Mouse (Mus musculus): ENCODE measurements around the gene Gm20431. TPM values are rescaled to one million over a fixed set of nuclear protein-coding genes. Genes with fewer than 3 reads are reported as not detected.

Gm20431 gene
- total RNA-seq, 2 experiments from 2014 or later: 16.1 TPM; not detected in 1

- no peak for ATAC-seq (replicated peaks; ENCODE audit: low FRiP score, low TSS enrichment, poor library complexity, severe bottlenecking)
These were observed 29.1 kb upstream of the Gm20431 start for GRCm38 (mm10) chr2:167690219-167690961.

GRCm38 (mm10) chr2:167689501-167690218 lies 28.4 kb upstream of the Gm20431 start, which contains the start of gene Tmem189:
TSS of gene Tmem189 (minus strand) at chr2:167689822.
- ATAC-seq (replicated peaks; ENCODE audit: low FRiP score, low TSS enrichment, poor library complexity, severe bottlenecking): peak; percentile 36

DNA sequence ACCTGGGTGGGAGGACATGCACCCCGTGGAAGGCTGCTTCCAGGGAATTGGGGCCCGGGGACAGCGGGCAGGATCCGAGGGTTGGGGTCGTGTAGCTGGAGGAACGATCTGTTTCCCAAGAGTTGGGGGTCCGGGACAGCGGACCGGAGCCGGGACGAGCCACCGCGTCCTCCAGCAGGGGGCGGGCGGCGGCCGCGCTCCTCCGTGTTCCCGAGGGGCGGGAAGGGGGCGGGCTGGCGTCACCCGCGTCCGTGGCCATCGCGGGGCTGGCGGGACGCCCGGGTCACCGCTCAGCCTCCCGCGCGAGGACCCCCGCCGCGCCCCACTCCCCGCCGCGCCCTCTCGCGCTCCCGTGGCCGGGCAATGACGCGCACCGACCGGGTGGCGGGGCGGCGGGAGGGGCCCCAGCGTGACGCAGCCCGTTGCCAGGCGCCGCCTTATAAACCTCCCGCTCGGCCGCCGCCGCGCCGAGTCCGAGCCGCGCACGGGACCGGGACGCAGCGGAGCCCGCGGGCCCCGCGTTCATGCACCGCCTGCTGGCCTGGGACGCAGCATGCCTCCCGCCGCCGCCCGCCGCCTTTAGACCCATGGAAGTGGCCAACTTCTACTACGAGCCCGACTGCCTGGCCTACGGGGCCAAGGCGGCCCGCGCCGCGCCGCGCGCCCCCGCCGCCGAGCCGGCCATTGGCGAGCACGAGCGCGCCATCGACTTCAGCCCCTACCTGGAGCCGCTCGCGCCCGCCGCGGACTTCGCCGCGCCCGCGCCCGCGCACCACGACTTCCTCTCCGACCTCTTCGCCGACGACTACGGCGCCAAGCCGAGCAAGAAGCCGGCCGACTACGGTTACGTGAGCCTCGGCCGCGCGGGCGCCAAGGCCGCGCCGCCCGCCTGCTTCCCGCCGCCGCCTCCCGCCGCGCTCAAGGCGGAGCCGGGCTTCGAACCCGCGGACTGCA lies 27.5 kb upstream of the Gm20431 start, which contains the start of gene Cebpb:
TSS of gene Cebpb (plus strand) at position 418 of the 954 bp plus-strand sequence.
- ATAC-seq (replicated peaks; ENCODE audit: low FRiP score, low TSS enrichment, poor library complexity, severe bottlenecking): peak; percentile 37

- ATAC-seq (replicated peaks; ENCODE audit: low FRiP score, low TSS enrichment, poor library complexity, severe bottlenecking): no peak
These were observed 26.8 kb upstream of the Gm20431 start for GRCm38 (mm10) chr2:167688126-167688497.

DNA sequence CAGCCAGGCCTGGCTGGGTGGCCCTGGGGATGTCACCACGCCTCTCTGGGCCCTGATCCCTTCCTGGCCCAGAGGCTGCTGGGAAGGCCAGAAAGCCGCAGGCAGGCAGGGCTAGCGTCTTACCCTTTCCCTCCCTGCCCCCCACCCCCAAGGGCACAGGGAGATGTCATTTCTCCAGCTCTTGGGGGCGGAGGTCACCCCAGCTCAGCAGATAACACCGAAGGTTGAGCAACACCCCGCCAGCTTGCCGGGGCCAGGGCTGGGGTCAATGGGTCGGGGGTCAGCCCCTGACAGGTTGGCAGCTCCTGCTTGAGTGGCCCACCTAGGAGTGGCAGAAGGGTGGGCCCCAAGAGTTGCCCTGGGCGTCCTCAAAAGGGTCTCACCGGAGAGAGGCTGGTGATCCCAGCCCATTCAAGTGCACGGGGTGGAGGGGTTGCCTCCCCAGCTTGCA lies 26.4 kb upstream of the Gm20431 start:
- ATAC-seq (replicated peaks; ENCODE audit: low FRiP score, low TSS enrichment, poor library complexity, severe bottlenecking): no peak

GRCm38 (mm10) chr2:167687250-167687586 lies 25.9 kb upstream of the Gm20431 start:
- no peak for ATAC-seq (replicated peaks; ENCODE audit: low FRiP score, low TSS enrichment, poor library complexity, severe bottlenecking)

DNA sequence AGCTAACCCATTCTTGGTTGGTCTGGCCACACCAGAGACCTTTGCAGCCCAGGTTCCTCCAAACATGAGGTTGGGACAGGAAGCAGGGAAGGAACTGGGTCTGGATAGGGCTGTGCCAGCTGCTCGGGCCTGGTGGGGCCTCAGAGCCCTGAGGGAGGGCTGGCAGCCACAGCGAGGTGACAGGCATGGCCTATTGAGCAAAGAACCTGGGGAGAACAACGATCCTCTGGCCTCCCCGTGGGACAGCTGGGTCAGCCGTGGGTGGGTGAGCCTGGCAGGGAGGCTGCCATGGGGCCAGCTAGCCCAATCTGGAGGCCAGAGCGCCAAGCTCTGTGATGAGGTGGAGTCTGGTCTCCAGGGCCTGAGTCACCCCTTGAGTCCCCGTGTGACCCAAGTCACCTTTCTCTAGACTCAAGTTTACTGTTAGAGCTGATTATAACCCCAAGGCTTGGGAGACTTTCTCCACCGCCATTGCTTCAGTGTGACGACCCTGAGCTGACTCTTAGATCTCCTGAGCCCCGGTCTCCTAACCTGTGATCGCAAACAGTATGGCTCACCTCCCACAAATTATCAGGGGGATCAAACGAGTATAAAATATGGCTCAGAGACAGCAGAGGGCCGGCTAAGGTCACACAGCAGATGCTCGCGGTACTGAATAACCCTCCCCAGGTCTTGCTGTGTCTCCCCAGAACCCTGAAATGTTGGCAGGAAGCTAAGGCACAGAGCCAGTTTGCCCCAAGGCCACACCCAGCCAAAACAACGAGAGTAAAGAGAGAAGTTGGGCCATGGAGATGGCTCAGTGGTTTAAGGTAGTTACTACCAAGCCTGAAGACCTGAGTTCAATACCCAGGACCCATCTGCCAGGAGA lies 25.3 kb upstream of the Gm20431 start:
- no peak for ATAC-seq (replicated peaks; ENCODE audit: low FRiP score, low TSS enrichment, poor library complexity, severe bottlenecking)

- ATAC-seq (replicated peaks; ENCODE audit: low FRiP score, low TSS enrichment, poor library complexity, severe bottlenecking): no peak
These were observed 24.6 kb upstream of the Gm20431 start for GRCm38 (mm10) chr2:167685865-167686264.

GRCm38 (mm10) chr2:167685137-167685536 lies 23.8 kb upstream of the Gm20431 start:
- ATAC-seq (replicated peaks; ENCODE audit: low FRiP score, low TSS enrichment, poor library complexity, severe bottlenecking): peak; percentile 46

DNA sequence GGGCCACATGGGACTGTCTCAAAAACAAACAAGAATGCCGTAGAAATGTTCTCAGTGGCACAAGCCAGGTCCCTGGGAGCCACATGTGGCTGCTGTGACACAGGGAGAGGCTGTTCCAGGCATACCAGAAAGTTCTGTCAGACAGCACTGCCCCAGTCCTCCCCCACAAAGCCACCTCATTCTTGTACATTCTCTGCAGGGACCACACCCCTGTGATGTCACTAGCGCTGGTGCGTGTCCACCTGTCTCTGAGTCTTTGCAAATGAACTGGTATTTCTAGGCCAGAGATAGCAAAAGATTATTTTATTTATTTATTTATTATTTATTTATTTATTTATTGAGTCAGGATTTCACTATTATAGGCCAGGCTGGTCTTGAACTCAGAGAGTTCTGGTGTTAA lies 22.4 kb upstream of the Gm20431 start:
- no peak for ATAC-seq (replicated peaks; ENCODE audit: low FRiP score, low TSS enrichment, poor library complexity, severe bottlenecking)

- ATAC-seq (replicated peaks; ENCODE audit: low FRiP score, low TSS enrichment, poor library complexity, severe bottlenecking): 0 out of 2 replicates have a peak, but pooled peaks have one; percentile 39
These were observed 19.4 kb upstream of the Gm20431 start for GRCm38 (mm10) chr2:167680657-167681056.

GRCm38 (mm10) chr2:167679902-167680430 lies 18.7 kb upstream of the Gm20431 start:
- peak; percentile 79 for ATAC-seq (replicated peaks; ENCODE audit: low FRiP score, low TSS enrichment, poor library complexity, severe bottlenecking)

DNA sequence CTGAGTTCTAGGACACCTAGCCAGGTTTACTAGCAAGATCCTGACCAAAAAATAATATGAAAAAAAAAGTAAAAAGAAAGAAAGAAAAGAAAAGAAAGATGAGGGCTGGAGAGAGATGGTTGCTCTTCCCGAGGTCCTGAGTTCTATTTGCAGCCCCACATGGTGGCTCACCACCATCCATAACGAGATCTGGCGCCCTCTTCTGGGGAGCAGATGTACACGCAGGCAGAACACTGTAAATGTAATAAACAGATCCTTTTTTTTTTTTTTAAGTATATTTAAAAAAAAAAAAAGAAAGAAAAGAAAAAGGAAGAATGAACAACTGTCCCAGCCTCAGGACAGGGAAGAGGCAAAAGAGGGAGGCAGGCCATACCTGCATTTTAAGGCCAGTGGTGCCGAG lies 17.3 kb upstream of the Gm20431 start:
- no peak for ATAC-seq (replicated peaks; ENCODE audit: low FRiP score, low TSS enrichment, poor library complexity, severe bottlenecking)

GRCm38 (mm10) chr2:167675120-167675909 lies 14.0 kb upstream of the Gm20431 start:
- peak; percentile 51; the same call in 1 of the 2 replicates for ATAC-seq (replicated peaks; ENCODE audit: low FRiP score, low TSS enrichment, poor library complexity, severe bottlenecking)

GRCm38 (mm10) chr2:167672212-167672685 lies 11.0 kb upstream of the Gm20431 start:
- peak; percentile 86 for ATAC-seq (replicated peaks; ENCODE audit: low FRiP score, low TSS enrichment, poor library complexity, severe bottlenecking)

DNA sequence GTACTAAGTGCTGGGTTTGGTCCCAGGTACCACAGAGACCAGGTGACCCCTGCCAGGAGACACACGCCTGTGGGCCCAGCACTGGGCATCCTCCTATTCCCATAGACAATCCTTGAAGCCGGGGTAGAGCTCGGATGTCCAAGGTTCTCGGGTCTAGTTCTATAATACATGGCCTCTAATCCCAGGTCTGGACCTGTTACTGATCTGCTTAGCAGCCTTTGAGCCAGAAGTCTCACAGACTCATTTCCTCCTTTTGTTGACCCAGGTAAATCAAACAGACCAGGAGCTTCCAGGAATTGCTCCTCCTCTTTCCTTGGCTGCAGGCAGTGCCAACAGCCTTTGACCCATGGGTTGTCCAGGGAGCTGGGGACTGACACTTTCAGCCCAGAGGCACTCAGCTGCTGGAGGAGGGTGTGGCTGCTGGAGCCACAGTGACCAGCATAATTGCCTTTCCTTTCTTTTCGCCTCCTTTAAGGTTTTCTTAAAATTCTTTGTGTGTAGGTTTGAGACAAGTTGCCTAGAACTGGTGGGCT lies 9.9 kb upstream of the Gm20431 start:
- ATAC-seq (replicated peaks; ENCODE audit: low FRiP score, low TSS enrichment, poor library complexity, severe bottlenecking): no peak

DNA sequence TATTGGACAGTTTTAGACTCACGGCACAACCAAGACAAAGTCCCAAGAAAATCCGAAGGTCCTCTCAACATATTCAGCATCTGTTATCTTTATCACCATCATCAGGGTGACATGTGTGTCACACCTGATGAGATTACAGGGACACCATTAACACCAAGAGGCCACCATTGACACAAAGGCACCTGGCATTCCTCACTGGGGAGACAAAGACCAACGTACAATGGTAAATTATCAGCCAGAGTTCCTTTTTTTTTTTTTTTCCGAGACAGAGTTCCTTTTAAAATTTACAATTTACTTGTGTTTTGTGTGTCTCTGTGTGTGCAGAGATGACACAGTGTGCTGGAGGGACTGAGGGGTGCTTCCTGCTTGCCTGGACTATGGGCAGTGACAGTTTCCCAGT lies 8.1 kb upstream of the Gm20431 start:
- ATAC-seq (replicated peaks; ENCODE audit: low FRiP score, low TSS enrichment, poor library complexity, severe bottlenecking): no peak

Data from megakaryocyte-erythroid progenitor cell, adult 5-6 weeks (primary cell).